In the genomic region with DNA sequence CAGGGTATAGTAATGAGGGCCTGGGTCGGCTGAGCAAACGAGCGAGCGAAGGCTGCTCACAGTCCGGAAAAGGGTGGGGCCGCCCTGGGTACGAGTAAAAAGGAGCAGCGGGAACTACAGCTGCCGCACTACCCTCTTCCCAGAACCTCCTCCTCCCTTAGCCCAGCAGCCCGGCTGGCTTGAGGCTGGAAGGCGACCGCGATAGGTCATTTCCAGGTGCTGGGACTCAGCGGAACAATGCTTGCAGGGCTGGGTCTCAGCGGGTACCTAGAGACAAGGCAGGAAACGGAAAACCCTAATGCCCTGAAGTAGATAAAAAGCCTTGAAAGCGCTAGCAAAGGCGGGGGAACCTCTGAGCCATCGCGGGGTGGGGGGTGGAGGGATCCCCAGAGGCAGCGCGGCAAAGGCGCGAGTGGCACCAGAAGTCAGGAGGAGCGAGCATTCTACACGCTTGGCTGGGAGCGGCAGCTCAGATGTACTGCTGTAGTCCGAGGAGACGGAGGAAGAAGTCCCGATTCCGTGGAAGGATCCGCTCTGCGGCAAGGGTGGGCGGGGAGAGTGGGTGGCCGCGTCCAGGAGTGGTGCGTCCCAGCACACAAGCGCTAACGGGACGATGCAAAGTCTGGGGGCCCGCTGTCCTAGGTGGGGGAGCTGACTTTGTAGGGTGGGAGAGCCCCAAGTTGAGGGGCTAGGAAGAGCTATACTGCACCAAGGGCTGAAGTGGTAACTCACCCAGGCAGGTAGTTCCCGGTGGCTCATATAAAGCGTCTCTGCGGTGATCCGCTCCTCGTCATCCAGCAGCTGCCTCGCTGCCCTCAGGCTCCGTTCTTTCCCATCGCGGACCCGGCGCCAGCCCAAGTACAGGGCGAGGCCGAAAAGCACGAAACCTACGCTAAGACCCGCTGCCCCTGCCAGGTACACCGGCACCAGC, we compare ENCODE assay signal across 8 mouse cellular contexts. TPM values are rescaled to one million over a fixed set of nuclear protein-coding genes. Genes with fewer than 3 reads are reported as not detected.
DNase-seq lines count a peak whose midpoint lies in the region; ATAC-seq and TF ChIP-seq lines count a peak whose summit lies in the region.

No protein-coding gene starts in this region.

- no peak for TF ChIP-seq CTCF in heart, adult 2 months (IDR thresholded peaks at IDR 0.05)
- no peak for TF ChIP-seq CTCF in kidney, adult 2 months (conservative IDR thresholded peaks at IDR 0.05; ENCODE audit: insufficient read depth, insufficient read length, low read depth, low read length)
- TF ChIP-seq CTCF in lung, embryonic 14.5 days (IDR thresholded peaks at IDR 0.05; ENCODE audit: low read depth): no peak

- H3K27me3 ChIP-seq in heart, adult 2 months (ENCODE audit: control insufficient read depth, insufficient read depth, low read length): no peaks in the 10 kb centered on the region
- H3K27me3 ChIP-seq in kidney, adult 2 months (replicated peaks; ENCODE audit: control insufficient read depth, insufficient read depth, low read length): no peaks in the 10 kb centered on the region
- H3K27me3 ChIP-seq in lung, embryonic 14.5 days (ENCODE audit: insufficient read depth, low read length): no peaks in the 10 kb centered on the region

- 3% methylated on average over 58 of the region's 58 CpGs for WGBS in heart, adult 2 months
- 2% methylated on average over 58 of the region's 58 CpGs for WGBS in kidney, adult 2 months
- under 1% methylated on average over 58 of the region's 58 CpGs for WGBS in lung, embryonic 14.5 days

- H3K9ac ChIP-seq in heart, adult 2 months (ENCODE audit: low read depth, low read length): peak overlapping the region; percentile 81
- H3K9ac ChIP-seq in lung, embryonic 14.5 days: peak overlapping the region; percentile 78

- H3K4me3 ChIP-seq in heart, adult 2 months: peak overlapping the region; percentile 100
- peak overlapping the region; percentile 69 for H3K4me3 ChIP-seq in kidney, adult 2 months (ENCODE audit: insufficient read depth, low read depth, low read length)
- H3K4me3 ChIP-seq in lung, embryonic 14.5 days (ENCODE audit: low read depth, low read length): peak overlapping the region; percentile 82

- peak; percentile 19; the same call in 1 of the 2 replicates for TF ChIP-seq POLR2A in heart, adult 2 months (IDR thresholded peaks at IDR 0.05; ENCODE audit: insufficient read depth, low read depth, low read length)
- TF ChIP-seq POLR2A in kidney, adult 2 months (IDR thresholded peaks at IDR 0.05; ENCODE audit: low read depth, low read length): no peak

- TF ChIP-seq EP300 in heart, adult 2 months (IDR thresholded peaks at IDR 0.05; ENCODE audit: insufficient read depth, low read depth, low read length): no peak

- no peaks in the 10 kb centered on the region for H3K9me3 ChIP-seq in lung, embryonic 14.5 days (ENCODE audit: low read depth, low read length)

- peak overlapping the region; percentile 100 for H3K4me2 ChIP-seq in lung, embryonic 14.5 days

- H3K27ac ChIP-seq in heart, adult 2 months: peak overlapping the region; percentile 95
- H3K27ac ChIP-seq in kidney, adult 2 months (ENCODE audit: insufficient read depth, low read depth, low read length): no peak overlapping the region
- H3K27ac ChIP-seq in lung, embryonic 14.5 days (ENCODE audit: low read depth): peak overlapping the region; percentile 80

- DNase-seq in A20 (ENCODE audit: low read depth, low spot score): peak; percentile 73
- peak; percentile 76 for DNase-seq in T-cell, adult 2 months (ENCODE audit: low spot score)
- DNase-seq in embryo, embryonic 10 days (ENCODE audit: low spot score): peak; percentile 73
- DNase-seq in heart, adult 2 months: peak; percentile 70 to 74
- DNase-seq in kidney, adult 2 months: peak; percentile 49
- peak; percentile 73 for DNase-seq in lung, embryonic 14.5 days
- DNase-seq in thymus, postnatal 10 days (ENCODE audit: low spot score in 2 of 2): peak; percentile 56 to 66

- ATAC-seq in lung, embryonic 14.5 days (ENCODE audit: insufficient read depth): peak; percentile 25
- ATAC-seq in neutrophil, adult 5-6 weeks (ENCODE audit: extremely low read depth, insufficient number of reproducible peaks, low FRiP score, poor library complexity, severe bottlenecking): peak; percentile 24

- no peaks in the 10 kb centered on the region for H3K79me2 ChIP-seq in heart, adult 2 months (replicated peaks; ENCODE audit: control insufficient read depth, insufficient read depth, low read length)

- H3K36me3 ChIP-seq in heart, adult 2 months (ENCODE audit: control insufficient read depth, insufficient read depth, low read length): no peaks in the 10 kb centered on the region
- H3K36me3 ChIP-seq in kidney, adult 2 months (ENCODE audit: control insufficient read depth, insufficient read depth, low read length): no peaks in the 10 kb centered on the region
- H3K36me3 ChIP-seq in lung, embryonic 14.5 days (ENCODE audit: insufficient read depth): peaks cover 12% of the 10 kb centered on the region; the same call in 1 of the 2 replicates

- intact Hi-C loops in heart, adult 2 months (cut with DNase I): loop anchor here (5.0 kb wide), 2 partner anchors 33 to 113 kb away; partner anchors contain the start of genes Myl6, Nabp2 and Rnf41

- peaks cover 1% of the 10 kb centered on the region; the same call in 1 of the 2 replicates for H3K4me1 ChIP-seq in heart, adult 2 months (ENCODE audit: control insufficient read depth, insufficient read depth, low read length)
- no peaks in the 10 kb centered on the region; the same call in 1 of the 2 replicates for H3K4me1 ChIP-seq in kidney, adult 2 months (ENCODE audit: control insufficient read depth, insufficient read depth, low read length)
- H3K4me1 ChIP-seq in lung, embryonic 14.5 days (ENCODE audit: insufficient read depth): no peaks in the 10 kb centered on the region

RNA-seq across cellular contexts. Expression of gene Esyt1, which starts 0.7 kb away (rescaled TPM):
- 10 to 100 TPM; 16.4 to 17.9 TPM for total RNA-seq in heart, adult 2 months (2021)
- polyA plus RNA-seq in heart, adult 2 months (2012; rRNA removed): 23.6 and 24.7 TPM in 2 replicates
- polyA plus RNA-seq in kidney, adult 2 months (2012; rRNA removed): 24.5 and 25.5 TPM in 2 replicates
- polyA plus RNA-seq in lung, embryonic 14.5 days (2014; fragmentation: Nextera tagmentation; extraction: Ambion mirVana): 21.5 and 23.0 TPM in 2 replicates
- 158 and 160 TPM in 2 replicates for total RNA-seq in neutrophil, adult 5-6 weeks (2017)

RNA-seq across cellular contexts. Expression of gene Zc3h10, which starts 22.6 kb away (rescaled TPM):
- 1 to 10 TPM; 7.5 to 7.6 TPM for total RNA-seq in heart, adult 2 months (2021)
- 6.6 and 6.8 TPM in 2 replicates for polyA plus RNA-seq in heart, adult 2 months (2012; rRNA removed)
- 10.0 and 11.3 TPM in 2 replicates for polyA plus RNA-seq in kidney, adult 2 months (2012; rRNA removed)
- 11.0 and 14.5 TPM in 2 replicates for polyA plus RNA-seq in lung, embryonic 14.5 days (2014; fragmentation: Nextera tagmentation; extraction: Ambion mirVana)
- total RNA-seq in neutrophil, adult 5-6 weeks (2017): 36.2 and 37.9 TPM in 2 replicates

RNA-seq across cellular contexts. Expression of gene Rpl41, which starts 24.1 kb away (rescaled TPM):
- 1,000 to 10,000 TPM; 1,453 to 1,598 TPM for total RNA-seq in heart, adult 2 months (2021)
- 853 and 867 TPM in 2 replicates for polyA plus RNA-seq in heart, adult 2 months (2012; rRNA removed)
- polyA plus RNA-seq in kidney, adult 2 months (2012; rRNA removed): 1,799 and 2,275 TPM in 2 replicates
- polyA plus RNA-seq in lung, embryonic 14.5 days (2014; fragmentation: Nextera tagmentation; extraction: Ambion mirVana): 4,697 and 4,895 TPM in 2 replicates
- total RNA-seq in neutrophil, adult 5-6 weeks (2017): 1,707 and 2,029 TPM in 2 replicates

RNA-seq across cellular contexts. Expression of gene Myl6b, which starts 26.5 kb away (rescaled TPM):
- 1 to 10 TPM; 3.5 to 3.8 TPM for total RNA-seq in heart, adult 2 months (2021)
- polyA plus RNA-seq in heart, adult 2 months (2012; rRNA removed): 2.9 and 4.1 TPM in 2 replicates
- polyA plus RNA-seq in kidney, adult 2 months (2012; rRNA removed): 8.4 and 10.6 TPM in 2 replicates
- polyA plus RNA-seq in lung, embryonic 14.5 days (2014; fragmentation: Nextera tagmentation; extraction: Ambion mirVana): 3.0 and 4.4 TPM in 2 replicates
- 0.58 and 2.0 TPM in 2 replicates for total RNA-seq in neutrophil, adult 5-6 weeks (2017)

RNA-seq across cellular contexts. Expression of gene Myl6, which starts 31.1 kb away (rescaled TPM):
- 100 to 1,000 TPM; 242 to 302 TPM for total RNA-seq in heart, adult 2 months (2021)
- polyA plus RNA-seq in heart, adult 2 months (2012; rRNA removed): 379 and 468 TPM in 2 replicates
- polyA plus RNA-seq in kidney, adult 2 months (2012; rRNA removed): 897 and 1,416 TPM in 2 replicates
- 1,221 and 1,238 TPM in 2 replicates for polyA plus RNA-seq in lung, embryonic 14.5 days (2014; fragmentation: Nextera tagmentation; extraction: Ambion mirVana)
- 1,334 and 1,420 TPM in 2 replicates for total RNA-seq in neutrophil, adult 5-6 weeks (2017)
